ENCODE assay signal across 24 mouse cellular contexts in genomic region chr1:193649400-193649799, GRCm38 (mm10).
"Had no signal": no experiment of that assay in that cellular context is flagged by ENCODE, and none has a peak within 500 bp of the region (broad histone marks: within the 10 kb centered on the region; RNA-seq: fewer than 3 reads in every experiment).

No protein-coding gene starts in this region.

- H3K4me3 ChIP-seq: gastrocnemius, adult 2 months; heart, adult 2 months; heart, embryonic 13.5 days; heart, embryonic 15.5 days; hindbrain, embryonic 13.5 days; hindbrain, embryonic 15.5 days; layer of hippocampus, adult 2 months; left cerebral cortex, adult 2 months; limb, embryonic 10.5 days; limb, embryonic 12.5 days had no signal

- H3K9me3 ChIP-seq: heart, embryonic 13.5 days; heart, embryonic 15.5 days; hindbrain, embryonic 13.5 days; hindbrain, embryonic 15.5 days; limb, embryonic 10.5 days; limb, embryonic 12.5 days had no signal

- H3K9ac ChIP-seq: heart, embryonic 13.5 days; heart, embryonic 15.5 days; hindbrain, embryonic 13.5 days; hindbrain, embryonic 15.5 days; limb, embryonic 12.5 days had no signal

- H3K36me3 ChIP-seq: heart, embryonic 13.5 days; heart, embryonic 15.5 days; hindbrain, embryonic 13.5 days; hindbrain, embryonic 15.5 days; limb, embryonic 10.5 days; limb, embryonic 12.5 days had no signal

- H3K27ac ChIP-seq: gastrocnemius, adult 2 months; heart, adult 2 months; heart, embryonic 13.5 days; heart, embryonic 15.5 days; hindbrain, embryonic 13.5 days; hindbrain, embryonic 15.5 days; hindbrain, postnatal 0 days; layer of hippocampus, adult 2 months; left cerebral cortex, adult 2 months; limb, embryonic 10.5 days; limb, embryonic 12.5 days had no signal

- ATAC-seq: hindbrain, postnatal 0 days; intestine, postnatal 0 days had no signal

- DNase-seq: gastrocnemius, adult 2 months; gastrocnemius, postnatal 10 days; gastrocnemius, postnatal 25 days; heart, adult 2 months; heart, postnatal 14 days; heart, postnatal 36 days; kidney, adult 18-20 months; kidney, adult 8-10 months; kidney, postnatal 10 days; kidney, postnatal 25 days; kidney, postnatal 4 days; liver had no signal

- H3K27me3 ChIP-seq: heart, embryonic 13.5 days; heart, embryonic 15.5 days; hindbrain, embryonic 13.5 days; hindbrain, embryonic 15.5 days; limb, embryonic 12.5 days had no signal

- H3K4me2 ChIP-seq: heart, embryonic 11.5 days; heart, embryonic 13.5 days; heart, embryonic 15.5 days; hindbrain, embryonic 13.5 days; hindbrain, embryonic 15.5 days; limb, embryonic 12.5 days; liver, embryonic 11.5 days had no signal

- H3K4me1 ChIP-seq: heart, embryonic 13.5 days; heart, embryonic 15.5 days; hindbrain, embryonic 13.5 days; hindbrain, embryonic 15.5 days; limb, embryonic 10.5 days; limb, embryonic 12.5 days had no signal
